Mouse (Mus musculus): ENCODE data around the gene Olfm1.

GRCm38 (mm10) chr2:28209653-28210052 is 16.9 kb downstream of the Olfm1 start:
- TF ChIP-seq FLI1 (IDR thresholded peaks at IDR 0.05; ENCODE audit: low read length): no peak
- TF ChIP-seq GATA1 (IDR thresholded peaks at IDR 0.05; ENCODE audit: borderline replicate concordance, low read length): no peak

Measured in megakaryocyte, embryonic 14.5 days (primary cell).